Mouse (Mus musculus) spleen, adult 2 months (tissue): Measurements from ENCODE around the gene Macrod2.

Experiments used
- CTCF ChIP-seq: fragments of 200-500 bp; IDR thresholded peaks from 2 replicates; pipeline ENCODE4 v1.5.1; 2011; ENCODE audit warnings: mild to moderate bottlenecking, inconsistent platforms; ENCODE audit not compliant: insufficient read depth, insufficient read length, insufficient replicate concordance; ENCODE audit errors: extremely low read depth
- POLR2A ChIP-seq: fragments of 200-500 bp; IDR thresholded peaks from 2 replicates; pipeline ENCODE4 v1.6.1; 2011; ENCODE audit warnings: low read depth, low read length, inconsistent platforms

- TF ChIP-seq CTCF (no peak), POLR2A (no peak)
These were observed 531.8 kb downstream of the Macrod2 start for GRCm38 (mm10) chr2:140926922-140927321.
